Mouse (Mus musculus) left cerebral cortex, adult 18-20 months (tissue): ENCODE results near the gene Rtn3. TPM values are rescaled to one million over a fixed set of nuclear protein-coding genes. Genes with fewer than 3 reads are reported as not detected.
"Not testable (repeated sequence)": the region's sequence is repeated elsewhere in the genome, so short reads cannot be mapped to it uniquely, and the experiment has no call there.

Experiments
- DNase-seq, 2 experiments: peaks; one replicate each; pipeline ENCODE4 v3.0.0; 2021 to 2022; ENCODE audit warnings: low spot score in 2 of 2, mixed read lengths in 1 of 2
- total RNA-seq, 2 experiments: library from RNA; stranded (reverse); gene quantifications; 2 replicates each; pipeline ENCODE4 v1.2.3; 2021

Gene Rtn3
- total RNA-seq, 2 experiments from 2014 or later, result 828 to 858 TPM

DNA sequence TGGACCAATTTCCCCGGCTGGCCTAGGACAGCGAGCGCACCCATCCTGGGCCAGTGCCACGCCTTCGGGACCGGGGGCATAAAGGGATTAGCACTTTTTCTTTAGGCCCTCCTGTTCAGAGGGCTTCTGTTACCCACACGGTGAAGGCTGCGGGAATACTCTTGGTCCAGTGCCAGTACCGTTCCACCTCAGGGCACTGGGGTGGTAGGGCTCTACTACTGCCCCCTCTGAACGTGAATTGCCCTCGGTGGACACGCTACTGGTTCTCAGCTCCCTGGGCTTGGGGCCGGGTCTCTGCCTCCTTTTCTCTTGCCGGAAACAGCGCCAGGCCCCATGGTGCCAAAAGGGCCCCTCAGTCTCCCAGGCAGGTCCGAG lies 59.4 kb downstream of the Rtn3 start:
- DNase-seq, result no peak

DNA sequence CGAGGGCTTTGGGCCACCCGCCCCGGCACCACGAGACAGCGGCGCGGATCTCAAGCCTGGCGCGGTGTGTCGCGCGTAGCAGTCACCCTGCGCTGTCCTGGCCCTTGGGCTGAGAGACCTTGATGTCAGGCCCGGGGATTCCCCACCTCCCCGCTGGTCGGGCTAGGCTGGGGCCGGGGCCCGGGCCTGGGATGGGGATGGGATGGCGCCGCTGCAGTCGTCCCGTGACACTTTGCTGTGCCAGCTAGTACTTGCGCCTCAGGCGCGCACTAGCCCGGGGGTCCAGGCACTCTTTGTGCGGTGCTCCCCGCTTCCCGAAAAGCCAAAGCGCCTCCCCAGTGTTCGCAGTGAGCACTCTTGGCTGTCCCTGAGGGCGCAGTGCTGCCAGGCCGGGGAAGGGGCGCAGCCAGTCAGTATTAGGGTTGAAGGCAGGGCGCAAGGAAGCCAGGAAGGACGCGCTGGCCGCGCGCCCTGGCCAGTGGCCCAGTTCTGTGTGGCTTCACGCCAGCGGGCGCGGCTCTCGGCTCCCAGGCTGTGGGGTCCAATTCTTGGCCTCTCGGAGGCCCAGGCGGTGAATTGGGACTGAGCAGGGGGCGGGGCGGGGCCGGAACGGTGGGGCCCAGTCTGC lies 59.9 kb downstream of the Rtn3 start:
- DNase-seq, result peak; percentile 55 to 73

DNA sequence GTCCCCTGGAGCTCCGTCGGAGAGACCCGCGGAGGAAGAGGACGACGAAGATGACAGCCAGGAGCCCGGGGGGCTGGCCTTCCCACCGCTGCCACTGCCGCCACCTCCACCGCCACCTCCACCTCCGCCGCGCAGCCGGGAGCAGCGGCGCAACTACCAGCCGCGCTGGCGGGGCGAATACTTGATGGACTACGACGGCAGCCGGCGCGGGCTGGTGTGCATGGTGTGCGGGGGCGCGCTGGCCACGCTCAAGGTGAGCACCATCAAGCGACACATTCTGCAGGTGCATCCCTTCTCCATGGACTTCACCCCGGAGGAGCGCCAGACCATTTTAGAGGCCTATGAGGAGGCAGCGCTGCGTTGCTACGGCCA lies 60.4 kb downstream of the Rtn3 start:
- DNase-seq, result peak in 1 of 2 experiments; percentile 26

DNA sequence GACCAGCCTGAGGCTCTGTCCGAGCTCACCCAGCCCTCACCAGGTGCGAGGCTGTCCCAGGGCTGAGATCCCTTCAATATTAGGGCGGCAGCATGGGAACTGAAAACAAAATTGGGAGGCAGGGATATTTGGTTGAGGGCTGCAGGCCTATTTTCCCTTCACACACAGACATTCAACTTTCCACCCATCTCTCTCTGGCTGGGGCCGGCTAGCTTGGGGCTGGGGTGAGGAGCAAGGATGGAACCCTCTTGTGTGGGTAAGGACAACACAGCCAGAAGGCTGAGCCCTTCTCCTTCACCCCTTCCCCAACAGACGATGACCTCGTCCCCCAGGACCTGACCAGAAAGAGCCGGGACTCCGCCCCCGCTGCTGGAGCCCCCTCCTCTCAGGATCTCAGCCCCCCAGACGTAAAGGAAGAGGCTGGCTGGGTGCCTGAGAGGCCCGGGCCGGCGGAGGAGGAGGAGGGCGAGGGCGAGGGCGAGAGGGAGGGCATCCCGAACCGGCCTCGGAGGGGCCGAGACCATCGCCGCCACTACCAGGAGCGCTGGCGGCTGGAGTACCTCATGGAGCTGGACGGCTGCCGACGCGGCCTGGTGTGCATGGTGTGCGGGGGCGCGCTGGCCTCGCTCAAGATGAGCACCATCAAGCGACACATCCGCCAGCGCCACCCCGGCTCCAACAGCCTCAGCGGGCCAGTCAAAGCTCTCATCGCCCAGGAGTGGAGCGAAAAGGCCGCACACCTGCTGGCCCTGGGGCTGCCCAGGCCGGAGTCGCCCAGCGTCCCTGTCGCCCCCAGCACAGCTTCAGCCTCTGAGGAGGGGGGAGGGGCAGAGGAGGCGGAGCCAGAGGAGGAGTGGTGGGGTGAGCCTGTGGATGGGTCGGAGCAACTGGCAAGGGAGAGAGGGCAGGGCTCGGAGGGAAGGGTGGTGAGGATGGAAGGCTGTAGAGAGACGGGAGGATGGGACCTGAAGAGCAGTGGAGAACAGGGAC lies 61.2 kb downstream of the Rtn3 start:
- peak; percentile 83 to 90 for DNase-seq

DNA sequence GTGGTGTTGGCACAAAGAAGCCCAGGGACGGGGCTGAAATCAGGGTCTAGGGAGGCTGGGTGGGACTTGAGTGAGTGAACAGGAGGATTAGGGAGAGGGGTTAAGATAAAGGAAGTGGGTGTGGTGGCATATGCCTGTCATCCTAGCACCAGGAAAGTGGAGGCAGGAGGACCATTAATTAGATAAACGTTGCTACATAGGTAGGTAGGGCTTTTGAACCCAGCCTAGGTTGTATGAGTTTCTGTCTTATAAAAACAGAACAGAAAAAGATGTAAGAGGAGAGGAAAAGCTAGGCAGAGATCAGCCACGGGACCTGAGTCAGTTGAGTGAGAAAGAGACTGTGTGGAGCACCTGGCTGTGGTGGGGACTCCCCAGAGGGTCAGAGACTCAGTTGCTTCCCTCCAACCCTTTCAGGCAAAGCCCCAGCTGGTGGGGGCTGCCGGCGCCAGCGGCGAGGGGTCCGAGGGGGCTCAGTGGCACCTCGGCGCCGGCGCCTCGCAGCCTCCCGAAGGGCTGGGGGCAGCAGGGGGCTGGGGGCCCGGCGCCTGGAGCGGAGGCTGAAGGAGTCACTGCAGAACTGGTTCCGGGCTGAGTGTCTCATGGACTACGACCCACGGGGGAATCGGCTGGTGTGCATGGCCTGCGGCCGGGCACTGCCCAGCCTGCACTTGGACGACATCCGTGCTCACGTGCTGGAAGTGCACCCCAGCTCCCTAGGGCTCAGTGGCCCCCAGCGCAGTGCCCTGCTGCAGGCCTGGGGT lies 62.1 kb downstream of the Rtn3 start:
- no peak for DNase-seq

DNA sequence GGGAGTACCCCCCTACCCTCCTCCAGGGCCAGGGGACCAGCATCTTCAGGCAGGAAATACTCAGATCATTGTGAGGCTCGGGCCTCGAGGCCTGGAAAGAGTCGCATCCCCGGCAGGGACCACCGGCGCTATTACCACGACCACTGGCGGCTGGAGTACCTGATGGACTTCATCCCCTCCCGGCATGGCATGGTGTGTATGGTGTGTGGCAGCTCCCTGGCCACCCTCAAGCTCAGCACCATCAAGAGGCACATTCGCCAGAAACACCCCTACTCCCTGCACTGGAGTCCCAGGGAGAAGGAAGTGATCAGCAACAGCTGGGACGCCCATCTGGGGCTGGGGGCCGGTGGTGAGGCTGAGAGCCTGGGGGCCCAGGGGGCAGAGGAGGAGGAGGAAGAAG lies 63.0 kb downstream of the Rtn3 start:
- no peak for DNase-seq

DNA sequence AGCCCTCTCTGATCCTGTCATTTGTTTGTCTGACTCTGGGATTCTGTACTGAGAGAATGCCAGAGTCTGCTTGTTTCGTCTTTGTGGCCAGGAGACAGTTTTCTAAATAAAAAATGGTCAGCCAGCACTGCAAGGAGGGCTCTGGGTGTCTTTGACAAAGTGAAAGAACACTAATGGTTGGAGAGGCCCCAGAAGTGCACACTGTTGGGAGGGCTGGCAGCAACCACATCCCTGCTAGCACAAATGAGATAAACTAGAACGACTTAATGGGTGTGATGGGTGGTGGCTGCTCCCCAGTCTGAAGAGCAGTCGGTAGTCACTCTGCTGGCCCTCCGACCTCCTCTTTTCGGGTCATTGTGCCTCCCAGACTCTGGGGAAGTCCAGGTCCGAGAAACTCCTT lies 63.9 kb downstream of the Rtn3 start:
- no peak for DNase-seq

DNA sequence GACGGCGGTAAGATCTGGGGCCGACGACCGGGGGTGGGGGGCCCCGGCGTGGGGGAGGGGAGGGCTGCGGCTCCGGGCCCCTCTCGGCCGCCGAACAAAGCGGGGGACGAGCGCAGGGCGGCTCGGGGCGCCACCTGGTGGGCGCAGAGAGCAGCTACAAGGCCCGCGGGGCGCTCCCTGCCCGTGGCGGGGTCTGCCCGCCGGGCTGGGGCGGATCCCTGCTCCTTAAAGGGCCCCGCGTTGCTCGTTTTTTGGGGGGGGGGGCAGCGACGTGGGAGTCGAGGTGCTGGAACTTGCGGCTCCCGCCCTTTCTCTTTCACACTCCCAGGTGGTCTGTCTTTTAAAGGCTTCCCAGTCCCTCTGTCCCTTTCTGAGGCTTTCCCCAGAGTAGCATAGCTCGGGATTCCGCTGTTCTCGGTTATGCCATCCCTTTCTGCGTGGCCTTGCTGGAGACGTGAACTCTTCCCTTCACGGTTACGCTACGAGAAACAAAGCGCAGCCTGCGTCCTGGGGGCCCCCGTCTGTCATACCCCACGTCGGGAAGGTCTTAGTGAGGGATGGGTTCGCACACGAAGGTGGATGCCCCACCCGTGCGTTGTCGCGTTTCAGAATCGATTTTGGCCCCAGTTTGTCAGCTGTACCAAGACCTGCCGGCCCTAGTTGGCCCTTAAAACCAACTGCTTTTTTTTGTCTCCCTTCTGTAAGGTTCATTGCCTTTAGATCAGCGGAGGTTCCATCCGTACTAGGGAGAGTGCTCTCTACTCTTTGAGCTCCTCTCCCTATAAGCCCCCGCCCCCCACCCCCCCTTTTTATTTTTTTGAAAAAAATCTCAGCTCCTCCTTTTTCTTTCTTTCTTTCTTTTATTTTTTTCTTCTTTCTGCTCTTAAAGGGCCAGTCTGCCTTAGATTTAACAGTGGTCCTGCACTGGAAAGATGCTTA lies 64.9 kb downstream of the Rtn3 start:
- peak; percentile 78 to 82 for DNase-seq

DNA sequence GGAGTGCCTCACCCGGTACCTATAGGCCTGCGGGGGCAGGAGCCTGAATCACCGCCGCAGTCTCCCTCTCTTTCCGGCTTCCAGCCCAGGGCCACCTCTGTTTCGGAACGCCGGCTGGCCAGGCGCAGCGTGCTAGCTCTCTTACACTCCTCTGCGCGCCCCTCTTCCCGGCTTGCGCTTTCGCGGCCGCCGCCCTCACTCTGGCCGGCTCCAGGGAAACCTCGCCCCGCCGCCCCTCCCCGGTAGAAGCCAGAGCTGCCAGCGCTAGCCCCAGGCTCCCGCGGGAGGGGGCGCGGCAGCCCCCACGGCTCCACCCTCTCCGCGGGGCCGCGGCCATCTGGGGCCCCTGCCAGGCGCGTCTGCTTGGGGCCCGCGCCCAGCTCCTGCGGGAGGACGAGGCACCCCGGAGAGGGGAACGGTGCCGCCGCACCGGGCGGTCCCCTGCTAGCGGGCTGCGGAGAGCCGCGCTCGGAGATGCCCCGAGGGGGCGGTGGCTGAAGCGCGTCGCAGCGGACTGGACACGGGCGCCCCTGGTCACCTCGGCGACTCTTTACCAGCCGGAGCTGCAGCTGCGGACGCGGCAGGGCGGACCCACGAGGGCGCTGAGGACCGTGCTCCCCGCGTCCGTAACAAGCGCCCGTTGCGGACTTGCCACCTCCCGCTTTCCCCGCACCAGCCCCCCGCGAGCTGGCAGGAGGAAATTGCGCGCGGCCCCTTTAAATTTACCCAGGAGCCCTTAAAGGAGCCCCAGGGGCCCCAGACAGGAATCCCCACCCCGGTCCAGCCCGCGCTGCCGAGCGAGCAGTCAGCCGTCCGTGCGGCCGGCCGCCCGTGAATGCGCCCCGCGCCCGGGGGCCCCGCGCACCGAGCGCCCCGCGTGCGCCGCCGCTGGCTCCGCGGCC lies 66.0 kb downstream of the Rtn3 start, which contains the start of gene 2700081O15Rik:
2700081O15Rik (plus strand) TSS at position 792 of the 902 bp plus-strand sequence.
- DNase-seq, result peak; percentile 72 to 78

DNA sequence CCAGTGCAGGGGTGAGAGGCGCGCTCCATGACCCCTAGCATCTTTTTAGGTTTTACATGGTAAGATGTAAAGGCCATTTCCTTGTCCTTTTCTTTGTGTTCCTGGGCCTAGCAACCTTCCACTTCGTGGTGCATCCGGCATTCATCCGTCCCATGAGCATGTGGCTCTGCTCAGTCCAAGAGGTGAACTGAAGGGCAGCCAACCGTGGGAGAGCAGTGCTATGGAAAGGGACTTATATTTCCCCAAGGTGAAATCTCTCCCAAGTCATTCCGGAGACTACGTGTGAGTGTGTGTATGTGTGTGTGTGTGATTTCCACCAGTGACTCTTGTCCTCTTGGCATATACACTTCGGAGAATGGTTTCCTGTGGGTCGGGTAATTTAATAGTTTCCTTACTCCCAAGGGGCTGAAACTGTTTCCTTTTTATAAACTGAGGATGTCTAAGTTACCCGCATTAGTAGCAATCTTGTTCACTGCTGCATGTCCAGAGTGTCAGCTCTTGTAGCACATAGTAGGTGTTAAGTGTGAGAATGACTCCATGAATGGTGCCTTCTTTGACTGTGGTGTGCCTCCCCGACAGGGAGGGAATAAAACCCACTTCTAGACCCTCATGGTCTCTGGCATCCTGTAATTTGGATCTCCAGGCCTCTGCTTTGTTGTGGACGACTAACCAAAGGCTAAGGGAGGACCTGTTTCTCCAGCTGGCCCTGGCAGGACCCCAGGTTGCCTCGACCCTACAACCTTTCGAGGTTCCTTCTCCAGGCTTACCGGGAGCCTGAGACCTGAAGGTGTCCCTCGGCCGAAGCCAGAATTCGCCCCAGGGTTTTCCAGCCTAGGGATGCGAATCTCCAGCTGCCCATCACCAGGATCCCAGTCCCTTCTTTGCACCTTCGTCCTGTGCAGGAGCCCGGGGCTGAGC lies 66.9 kb downstream of the Rtn3 start:
- no peak for DNase-seq

DNA sequence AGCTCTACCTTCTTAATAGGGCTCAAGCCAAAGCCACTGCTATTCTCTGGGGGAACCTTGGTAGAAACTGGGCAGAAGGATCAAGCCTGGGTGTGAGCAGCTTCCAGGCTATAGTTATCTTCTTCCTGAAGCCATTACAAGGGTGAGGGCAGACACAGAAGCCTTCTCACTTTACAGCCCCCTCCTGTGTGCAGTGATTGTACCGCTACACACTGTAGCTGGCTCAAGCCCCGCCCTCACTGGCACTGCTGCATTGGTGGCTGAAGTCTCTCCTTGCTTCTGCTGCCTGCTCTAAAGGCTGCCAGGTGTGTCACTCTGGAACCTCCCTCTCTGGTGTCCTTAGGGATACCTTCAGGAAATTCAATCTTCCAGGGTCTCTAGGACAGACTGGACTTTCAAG lies 70.7 kb downstream of the Rtn3 start:
- DNase-seq, result no peak

DNA sequence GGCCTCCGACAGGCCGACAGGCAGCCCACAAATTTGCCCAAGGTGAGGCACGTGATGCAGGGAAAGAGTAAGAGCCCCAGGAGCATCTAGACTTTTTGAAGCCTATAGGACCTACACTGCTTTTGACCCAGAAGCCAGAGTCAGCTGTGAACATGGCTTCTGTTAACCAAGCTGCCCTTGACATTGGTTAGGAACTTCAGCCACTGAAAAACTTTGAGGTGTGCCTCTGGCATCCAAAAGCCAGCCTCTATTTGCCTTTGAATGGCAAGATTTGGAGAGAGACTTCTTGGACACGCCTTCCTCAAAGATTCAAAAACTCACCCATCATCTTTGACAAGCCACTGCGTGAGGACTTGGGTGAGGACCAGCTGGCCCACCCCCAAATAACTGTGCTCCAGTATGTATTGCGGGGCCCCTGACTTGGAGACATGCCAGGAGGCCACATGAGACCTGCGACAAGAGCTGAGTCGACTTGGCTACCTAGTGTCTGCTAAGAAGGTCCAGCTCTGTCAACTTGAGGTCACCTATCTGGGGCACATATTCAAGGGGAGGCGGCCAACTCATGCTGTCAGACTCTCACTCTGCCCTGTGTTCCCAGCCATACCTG lies 78.4 kb downstream of the Rtn3 start:
- no peak for DNase-seq

DNA sequence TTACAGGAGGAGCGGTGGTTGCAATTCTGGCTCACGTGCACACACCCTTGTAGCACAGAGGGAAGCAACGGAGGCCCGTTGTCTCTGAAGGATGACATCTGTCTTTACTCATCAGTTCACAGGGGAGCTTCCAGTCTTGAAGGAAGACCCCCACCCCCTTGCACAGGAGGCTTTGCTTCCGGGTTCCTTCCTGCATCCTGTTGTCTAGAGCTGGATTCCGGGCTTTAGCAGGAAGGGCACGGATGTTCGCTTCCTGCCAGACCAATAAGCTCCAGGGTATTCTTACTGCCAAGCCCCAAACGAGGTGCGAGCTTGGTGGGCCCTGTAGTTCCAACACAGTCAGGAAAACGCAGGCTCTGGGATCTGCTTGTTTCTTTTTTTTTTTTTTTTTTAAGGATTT lies 82.4 kb downstream of the Rtn3 start:
- DNase-seq, result no peak

DNA sequence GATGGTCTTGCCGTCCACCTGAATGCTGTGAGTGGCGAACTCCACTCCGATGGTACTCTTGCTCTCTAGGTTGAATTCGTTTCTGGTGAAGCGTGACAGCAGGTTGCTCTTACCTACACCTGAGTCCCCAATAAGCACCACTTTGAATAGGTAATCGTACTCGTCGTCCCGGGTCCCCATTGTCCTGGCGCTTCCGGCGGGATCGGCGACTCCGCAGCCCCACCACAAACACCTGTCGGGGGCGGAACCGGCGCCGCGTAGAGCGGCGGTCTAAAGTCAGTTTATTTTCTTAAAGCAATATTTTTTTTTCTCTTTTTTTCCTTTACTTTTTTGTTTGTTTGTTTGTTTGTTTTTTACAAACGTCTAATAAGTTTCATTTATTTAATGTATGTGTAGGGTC lies 84.2 kb downstream of the Rtn3 start:
- not testable (repeated sequence) for DNase-seq

DNA sequence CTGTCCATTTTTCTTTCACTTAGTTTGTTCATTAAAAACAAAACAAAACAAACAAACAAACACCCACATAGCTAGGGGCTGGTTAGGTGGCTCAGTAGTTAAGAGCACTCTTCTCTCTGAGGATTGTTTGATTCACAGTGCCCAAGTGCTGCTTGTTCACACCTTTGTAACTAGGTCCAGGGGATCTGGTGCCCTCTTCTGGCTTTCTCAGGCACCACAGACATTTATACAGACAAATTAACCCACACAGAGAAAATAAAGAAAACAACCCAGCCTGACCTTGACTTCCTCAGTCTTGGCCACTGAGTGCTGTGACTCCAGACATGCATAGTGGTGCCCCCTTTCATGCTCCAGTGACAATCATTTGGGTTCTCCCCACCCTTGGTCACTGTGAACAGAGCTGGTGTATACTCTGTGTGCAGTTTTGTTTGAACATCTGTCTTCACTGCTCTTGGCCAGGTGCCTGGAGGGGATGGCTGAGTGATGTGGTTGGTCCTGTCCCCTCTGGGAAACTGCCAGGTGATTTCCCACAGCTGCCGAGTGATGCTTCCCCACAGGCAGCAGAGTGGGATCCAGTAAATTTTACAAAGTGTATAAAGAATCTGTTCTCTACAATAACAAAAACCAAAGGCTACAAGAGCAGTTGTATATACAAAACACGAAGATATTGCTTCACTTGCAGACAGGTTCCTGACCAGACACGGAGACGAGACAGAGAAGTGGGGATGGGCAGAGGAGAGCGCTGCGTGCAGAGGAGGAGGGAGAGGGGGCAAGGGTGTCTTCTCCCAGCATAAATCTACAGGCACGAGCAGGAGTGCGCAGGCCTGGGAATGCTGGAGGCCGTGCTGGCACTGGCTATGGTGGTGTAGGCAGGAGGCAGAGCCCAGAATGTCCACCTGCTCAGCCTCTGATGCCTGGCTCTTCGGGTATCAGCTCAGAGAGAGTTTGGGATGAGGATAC lies 85.9 kb downstream of the Rtn3 start:
- DNase-seq, result not testable (repeated sequence)

DNA sequence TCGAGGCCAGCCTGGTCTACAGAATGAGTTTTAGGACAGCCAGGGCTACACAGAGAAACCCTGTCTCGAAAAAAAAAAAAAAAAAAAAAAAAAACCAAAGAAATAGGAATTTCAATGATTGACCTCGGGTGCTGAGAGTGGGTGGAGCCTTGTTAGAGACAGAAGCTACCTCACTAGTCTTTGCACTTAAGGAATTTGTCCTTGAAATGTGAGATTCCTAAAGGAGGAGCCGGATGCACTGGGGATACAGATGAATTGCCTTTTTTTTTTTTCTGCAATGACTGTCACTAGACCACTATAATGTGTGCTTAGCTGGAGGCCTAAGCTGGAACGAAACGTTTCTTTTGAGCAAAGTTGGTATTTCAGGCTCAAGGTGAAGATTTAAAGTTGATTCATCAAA lies 94.6 kb downstream of the Rtn3 start:
- no peak for DNase-seq

DNA sequence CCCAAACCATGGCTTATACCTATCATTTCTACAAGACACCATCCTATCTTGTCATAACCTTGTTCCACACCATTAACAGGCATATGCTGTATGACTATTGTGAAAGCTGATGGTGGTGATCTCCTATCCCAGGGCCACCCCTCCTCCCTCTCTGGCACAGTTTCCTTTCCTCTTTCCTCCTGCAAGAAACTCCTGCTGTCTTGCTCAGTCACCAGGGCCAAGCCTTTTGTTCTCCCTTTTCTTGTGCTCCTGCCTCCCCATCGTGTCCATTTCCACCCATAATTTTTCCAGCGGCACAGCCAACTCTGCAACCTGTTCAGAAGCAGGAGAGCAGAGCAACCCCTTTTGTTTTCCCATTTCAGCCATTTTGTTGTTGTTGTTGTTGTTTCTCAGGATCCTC lies 97.0 kb downstream of the Rtn3 start:
- DNase-seq, result no peak
